In genomic region chr8:71396639-71397305, GRCm38 (mm10) we compare ENCODE assay signal across 8 mouse cellular contexts. TPM values are rescaled to one million over a fixed set of nuclear protein-coding genes. Genes with fewer than 3 reads are reported as not detected.
DNase-seq lines count a peak whose midpoint lies in the region; ATAC-seq lines count a peak whose summit lies in the region.

TSS of gene Babam1 (plus strand) at chr8:71396861.

- peak; percentile 97 for DNase-seq in R1 (ENCODE audit: low read depth, low spot score)
- DNase-seq in cerebellum, postnatal 14 days = peak; percentile 94 to 95
- DNase-seq in frontal cortex, postnatal 14 days (ENCODE audit: low spot score in 2 of 2) = peak; percentile 91
- DNase-seq in layer of hippocampus, postnatal 25 days (ENCODE audit: extremely low spot score in 1 of 2, low spot score in 1 of 2) = peak; percentile 67 to 75
- peak; percentile 97 for DNase-seq in lung, postnatal 25 days (ENCODE audit: low spot score)
- DNase-seq in retina, embryonic 14.5 days (ENCODE audit: low spot score) = peak; percentile 93
- DNase-seq in thymus, postnatal 4 days = peak; percentile 88

- peak; percentile 97 for ATAC-seq in hindbrain, embryonic 13.5 days (ENCODE audit: low FRiP score)

- no peaks in the 10 kb centered on the region for H3K9me3 ChIP-seq in hindbrain, embryonic 13.5 days

- H3K27ac ChIP-seq in hindbrain, embryonic 13.5 days = peak within 1 kb of the TSS; percentile 76

- H3K36me3 ChIP-seq in hindbrain, embryonic 13.5 days = peaks cover 25% of the 10 kb centered on the region

- H3K9ac ChIP-seq in hindbrain, embryonic 13.5 days = peak within 1 kb of the TSS; percentile 84

- H3K4me1 ChIP-seq in hindbrain, embryonic 13.5 days (replicated peaks) = peaks cover 12% of the 10 kb centered on the region

- peak within 1 kb of the TSS; percentile 74 for H3K4me3 ChIP-seq in hindbrain, embryonic 13.5 days

- H3K4me2 ChIP-seq in hindbrain, embryonic 13.5 days = peak within 1 kb of the TSS; percentile 79

- no peaks in the 10 kb centered on the region for H3K27me3 ChIP-seq in hindbrain, embryonic 13.5 days

- 1% methylated on average over 34 of the region's 34 CpGs for WGBS in hindbrain, embryonic 13.5 days

RNA-seq across cellular contexts. Expression of gene Babam1, which starts in this region (rescaled TPM):
- 83.3 and 90.9 TPM in 2 replicates for polyA plus RNA-seq in hindbrain, embryonic 13.5 days (2015; fragmentation: Nextera tagmentation; extraction: Ambion mirVana)
- 10 to 100 TPM; 98.0 to 99.3 TPM for total RNA-seq in layer of hippocampus, postnatal 25 days (2021)

Comparison
In these comparisons a context has a peak if more than half of its experiments do, and no peak if none do; other contexts are left out.
1. Peak in every context shown above with its lines: DNase-seq, ATAC-seq, H3K4me3 ChIP-seq and H3K27ac ChIP-seq.